Mouse (Mus musculus) midbrain, postnatal 0 days (tissue): ENCODE measurements around the gene Slc25a21. TPM values are rescaled to one million over a fixed set of nuclear protein-coding genes. Genes with fewer than 3 reads are reported as not detected.

Source experiments
- ATAC-seq: fragments of 200-750 bp; cut with Nextera tagmentation; 2 replicates; pipeline ENCODE4 v1.8.0; 2017; ENCODE audit warnings: moderate number of reproducible peaks, mild to moderate bottlenecking, moderate TSS enrichment, moderate library complexity; ENCODE audit not compliant: low FRiP score
- DNase-seq: peaks from one replicate; pipeline ENCODE4 v3.0.0-alpha.2; 2015; ENCODE audit warnings: low spot score
- H3K27ac ChIP-seq: fragments of 300-500 bp; sonication (generic); 2 replicates; pipeline ENCODE4 v1.5.1; 2014; ENCODE audit warnings: low read depth, mild to moderate bottlenecking, low read length, mixed read lengths
- H3K27me3 ChIP-seq: fragments of 300-500 bp; sonication (generic); 2 replicates; pipeline ENCODE4 v1.6.1; 2014; ENCODE audit warnings: low read length, control low read depth, mixed read lengths; ENCODE audit not compliant: insufficient read depth
- H3K36me3 ChIP-seq: fragments of 300-500 bp; sonication (generic); 2 replicates; pipeline ENCODE4 v1.6.1; 2014; ENCODE audit warnings: low read length, control low read depth, mixed read lengths; ENCODE audit not compliant: insufficient read depth
- H3K4me1 ChIP-seq: fragments of 300-500 bp; sonication (generic); 2 replicates; pipeline ENCODE4 v1.6.1; 2014; ENCODE audit warnings: mild to moderate bottlenecking, control low read depth, antibody characterized with exemption, low read length, mixed read lengths; ENCODE audit not compliant: insufficient read depth
- H3K4me2 ChIP-seq: fragments of 300-500 bp; sonication (generic); 2 replicates; pipeline ENCODE4 v1.6.1; 2014; ENCODE audit warnings: low read depth, mild to moderate bottlenecking, low read length, mixed read lengths; ENCODE audit not compliant: poor library complexity, severe bottlenecking
- H3K4me3 ChIP-seq: fragments of 300-500 bp; sonication (generic); 2 replicates; pipeline ENCODE4 v1.5.1; 2014; ENCODE audit warnings: low read depth, mild to moderate bottlenecking, low read length, moderate library complexity
- H3K9ac ChIP-seq: fragments of 300-500 bp; sonication (generic); replicated peaks from 2 replicates; pipeline ENCODE4 v1.6.1; 2014; ENCODE audit warnings: mild to moderate bottlenecking, low read length, moderate library complexity, mixed read lengths; ENCODE audit not compliant: poor library complexity, severe bottlenecking
- H3K9me3 ChIP-seq: fragments of 300-500 bp; sonication (generic); 2 replicates; pipeline ENCODE4 v1.6.1; 2016; ENCODE audit warnings: low read length, control low read depth
- CTCF ChIP-seq: IDR thresholded peaks from 2 replicates; pipeline ENCODE4 v1.5.1; 2016; ENCODE audit warnings: antibody characterized with exemption, mild to moderate bottlenecking
- WGBS: fragments of 180-500 bp; shearing (Covaris S2); extraction: QIAGEN DNeasy Blood & Tissue Kit; methylation state at CpG from one replicate; pipeline ENCODE4 v1.1.7; 2014; 5-methylcytosine and 5-hydroxymethylcytosine counted together
- polyA plus RNA-seq: library from polyadenylated mRNA; unstranded; fragments of >200 nt; fragmentation: Nextera tagmentation; extraction: Ambion mirVana; gene quantifications from 2 replicates; pipeline ENCODE4 v1.2.1, GENCODE M21; 2015
- total RNA-seq: library from RNA; depleted of rRNA; stranded (reverse); fragments of >200 nt; gene quantifications from 2 replicates; pipeline ENCODE4 v1.2.3, GENCODE M21; 2014

Gene Slc25a21
- total and polyA plus RNA-seq, 2 experiments from 2014 or later: 0.11 TPM; not detected in 1

- DNase-seq: no peak
- TF ChIP-seq CTCF: no peak
These were observed 497.1 kb downstream of the Slc25a21 start for GRCm38 (mm10) chr12:56699915-56700900.

GRCm38 (mm10) chr12:56699351-56699750 is 497.9 kb downstream of the Slc25a21 start:
- 10% methylated on average over 3 of the region's 3 CpGs for WGBS
- H3K9ac ChIP-seq: no peak overlapping the region
- ATAC-seq (no peak), DNase-seq (no peak)
- no peak for TF ChIP-seq CTCF
- H3K27me3 ChIP-seq: peaks cover 83% of the 10 kb centered on the region
- H3K36me3 ChIP-seq: no peaks in the 10 kb centered on the region
- H3K4me3 ChIP-seq: no peak overlapping the region
- H3K27ac ChIP-seq: no peak overlapping the region
- no peak overlapping the region for H3K4me2 ChIP-seq
- no peaks in the 10 kb centered on the region for H3K9me3 ChIP-seq
- H3K4me1 ChIP-seq: 0 out of 2 replicates have a peak, but pooled peaks cover 4% of the 10 kb centered on the region

More at GRCm38 (mm10) chr12:56699915-56700900, 497.1 kb downstream of the Slc25a21 start:
- Histone ChIP-seq H3K9ac (no peak overlapping the region), H3K9me3 (no peaks in the 10 kb centered on the region), H3K4me1 (0 out of 2 replicates have a peak, but pooled peaks cover 4% of the 10 kb centered on the region), H3K36me3 (no peaks in the 10 kb centered on the region), H3K27ac (no peak overlapping the region), H3K27me3 (peaks cover 83% of the 10 kb centered on the region), H3K4me3 (no peak overlapping the region), H3K4me2 (no peak overlapping the region)
- WGBS: 2% methylated on average over 43 of the region's 44 CpGs
- ATAC-seq: no peak

- Histone ChIP-seq H3K27me3 (peaks cover 89% of the 10 kb centered on the region), H3K9ac (no peak overlapping the region), H3K36me3 (no peaks in the 10 kb centered on the region), H3K4me3 (no peak overlapping the region), H3K4me1 (0 out of 2 replicates have a peak, but pooled peaks cover 4% of the 10 kb centered on the region), H3K9me3 (no peaks in the 10 kb centered on the region), H3K4me2 (no peak overlapping the region), H3K27ac (no peak overlapping the region)
- no peak for TF ChIP-seq CTCF
- WGBS: 3% methylated on average over 8 of the region's 8 CpGs
- no peak for DNase-seq
- no peak for ATAC-seq
These were observed 498.9 kb downstream of the Slc25a21 start for GRCm38 (mm10) chr12:56698191-56698980.

DNA sequence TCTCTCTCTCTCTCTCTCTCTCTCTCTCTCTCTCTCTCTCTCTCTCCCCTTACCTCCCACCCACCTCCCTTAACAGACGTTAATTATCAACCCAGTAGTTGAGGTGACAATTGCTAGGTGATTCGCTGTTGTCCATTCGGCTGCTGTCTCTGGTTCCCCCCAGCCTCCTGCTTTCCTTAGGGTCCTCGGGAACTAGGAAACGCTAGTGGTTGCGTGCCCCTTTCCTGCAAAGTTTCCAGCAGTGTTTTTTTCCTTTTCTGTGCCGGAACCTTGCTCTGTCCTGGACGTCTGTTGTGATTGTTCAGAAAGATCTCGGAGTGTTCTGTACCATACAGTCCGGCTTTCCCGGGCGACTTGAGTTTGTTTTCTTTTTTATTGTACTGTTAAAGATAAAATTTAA is 499.5 kb downstream of the Slc25a21 start:
- Histone ChIP-seq H3K4me2 (no peak overlapping the region), H3K4me1 (0 out of 2 replicates have a peak, but pooled peaks cover 4% of the 10 kb centered on the region), H3K4me3 (no peak overlapping the region), H3K36me3 (no peaks in the 10 kb centered on the region), H3K27me3 (peaks cover 92% of the 10 kb centered on the region), H3K27ac (no peak overlapping the region), H3K9me3 (no peaks in the 10 kb centered on the region), H3K9ac (no peak overlapping the region)
- ATAC-seq (no peak), DNase-seq (no peak)
- no peak for TF ChIP-seq CTCF
- WGBS: 1% methylated on average over 12 of the region's 12 CpGs

GRCm38 (mm10) chr12:56697011-56697740 is 500.1 kb downstream of the Slc25a21 start:
- Histone ChIP-seq H3K27ac (no peak overlapping the region), H3K4me2 (no peak overlapping the region), H3K9me3 (no peaks in the 10 kb centered on the region), H3K9ac (no peak overlapping the region), H3K27me3 (peaks cover 93% of the 10 kb centered on the region), H3K4me1 (0 out of 2 replicates have a peak, but pooled peaks cover 4% of the 10 kb centered on the region), H3K36me3 (no peaks in the 10 kb centered on the region), H3K4me3 (no peak overlapping the region)
- no peak for TF ChIP-seq CTCF
- WGBS: 1% methylated on average over 36 of the region's 36 CpGs
- no peak for DNase-seq
- ATAC-seq: no peak
